Mouse (Mus musculus): ENCODE measurements around the gene 2810021J22Rik.
"Not testable (repeated sequence)": the region's sequence is repeated elsewhere in the genome, so short reads cannot be mapped to it uniquely, and the experiment has no call there.

Gene 2810021J22Rik

GRCm38 (mm10) chr11:58867039-58867953 is at the start of gene 2810021J22Rik:
2810021J22Rik (plus strand) TSS chr11:58867216.
- peak; percentile 59 to 66 for DNase-seq (ENCODE audit: low spot score in 2 of 2)

- DNase-seq (ENCODE audit: low spot score in 2 of 2) = not testable (repeated sequence)
Observed at GRCm38 (mm10) chr11:58828937-58829336, 38.1 kb upstream of the 2810021J22Rik start, which contains the start of gene Olfr312. Olfr312 (plus strand) TSS chr11:58829237.

GRCm38 (mm10) chr11:58829764-58830163 is 37.3 kb upstream of the 2810021J22Rik start:
- DNase-seq (ENCODE audit: low spot score in 2 of 2) = no peak

GRCm38 (mm10) chr11:58832541-58832940 is 34.5 kb upstream of the 2810021J22Rik start:
- not testable (repeated sequence) for DNase-seq (ENCODE audit: low spot score in 2 of 2)

- DNase-seq (ENCODE audit: low spot score in 2 of 2) = not testable (repeated sequence)
Observed at GRCm38 (mm10) chr11:58838951-58839350, 28.1 kb upstream of the 2810021J22Rik start, which contains the start of gene Olfr311. Olfr311 (plus strand) TSS chr11:58839251.

- peak; percentile 46 to 79 for DNase-seq (ENCODE audit: low spot score in 2 of 2)
Observed at GRCm38 (mm10) chr11:58846919-58847461, 20.0 kb upstream of the 2810021J22Rik start, which contains the start of gene Gm12258. Gm12258 (plus strand) TSS chr11:58847158.

- no peak for DNase-seq (ENCODE audit: low spot score in 2 of 2)
Observed at GRCm38 (mm10) chr11:58847636-58848035, 19.4 kb upstream of the 2810021J22Rik start.

- no peak for DNase-seq (ENCODE audit: low spot score in 2 of 2)
Observed at GRCm38 (mm10) chr11:58849731-58850130, 17.3 kb upstream of the 2810021J22Rik start.

GRCm38 (mm10) chr11:58860744-58861143 is 6.3 kb upstream of the 2810021J22Rik start:
- no peak for DNase-seq (ENCODE audit: low spot score in 2 of 2)

- no peak for DNase-seq (ENCODE audit: low spot score in 2 of 2)
Observed at GRCm38 (mm10) chr11:58867954-58868330, 926 bp downstream of the 2810021J22Rik start.

GRCm38 (mm10) chr11:58870961-58871360 is 3.9 kb downstream of the 2810021J22Rik start:
- no peak for DNase-seq (ENCODE audit: low spot score in 2 of 2)

- no peak for DNase-seq (ENCODE audit: low spot score in 2 of 2)
Observed at GRCm38 (mm10) chr11:58883756-58884155, 16.7 kb downstream of the 2810021J22Rik start.

GRCm38 (mm10) chr11:58890511-58890910 is 23.5 kb downstream of the 2810021J22Rik start:
- DNase-seq (ENCODE audit: low spot score in 2 of 2) = no peak

- no peak for DNase-seq (ENCODE audit: low spot score in 2 of 2)
Observed at GRCm38 (mm10) chr11:58894456-58894855, 27.4 kb downstream of the 2810021J22Rik start.

- DNase-seq (ENCODE audit: low spot score in 2 of 2) = no peak
Observed at GRCm38 (mm10) chr11:58897485-58897884, 30.5 kb downstream of the 2810021J22Rik start.

GRCm38 (mm10) chr11:58901080-58901479 is 34.1 kb downstream of the 2810021J22Rik start:
- DNase-seq (ENCODE audit: low spot score in 2 of 2) = no peak

- peak; percentile 92 to 95 for DNase-seq (ENCODE audit: low spot score in 2 of 2)
Observed at GRCm38 (mm10) chr11:58903511-58904409, 36.7 kb downstream of the 2810021J22Rik start, which contains the start of gene Zfp39. Zfp39 (minus strand) TSS chr11:58904225.

GRCm38 (mm10) chr11:58904410-58904718 is 37.3 kb downstream of the 2810021J22Rik start:
- DNase-seq (ENCODE audit: low spot score in 2 of 2) = no peak

GRCm38 (mm10) chr11:58904838-58905237 is 37.8 kb downstream of the 2810021J22Rik start:
- DNase-seq (ENCODE audit: low spot score in 2 of 2) = no peak

- no peak for DNase-seq (ENCODE audit: low spot score in 2 of 2)
Observed at GRCm38 (mm10) chr11:58913776-58914175, 46.8 kb downstream of the 2810021J22Rik start.

GRCm38 (mm10) chr11:58914461-58915028 is 47.5 kb downstream of the 2810021J22Rik start:
- no peak for DNase-seq (ENCODE audit: low spot score in 2 of 2)
